Mouse (Mus musculus) lung, postnatal 0 days (tissue): ENCODE measurements around the gene Primpol. TPM values are rescaled to one million over a fixed set of nuclear protein-coding genes. Genes with fewer than 3 reads are reported as not detected.

ENCODE experiments used
- ATAC-seq: fragments of 200-750 bp; cut with Nextera tagmentation; 2 replicates; pipeline ENCODE4 v1.8.0; 2017; ENCODE audit warnings: moderate library complexity
- DNase-seq: peaks from one replicate; pipeline ENCODE4 v3.0.0-alpha.2; 2016; ENCODE audit warnings: low spot score
- H3K27ac ChIP-seq: fragments of 300-500 bp; sonication (generic); 2 replicates; pipeline ENCODE4 v1.5.1; 2014; ENCODE audit warnings: antibody characterized with exemption, mild to moderate bottlenecking, low read length, mixed read lengths
- H3K27me3 ChIP-seq: fragments of 300-500 bp; sonication (generic); replicated peaks from 2 replicates; pipeline ENCODE4 v1.6.1; 2014; ENCODE audit warnings: low read length, mixed read lengths; ENCODE audit not compliant: insufficient read depth
- H3K36me3 ChIP-seq: fragments of 300-500 bp; sonication (generic); 2 replicates; pipeline ENCODE4 v1.6.1; 2014; ENCODE audit warnings: low read length, mixed read lengths; ENCODE audit not compliant: insufficient read depth
- H3K4me1 ChIP-seq: fragments of 300-500 bp; sonication (generic); 2 replicates; pipeline ENCODE4 v1.6.1; 2014; ENCODE audit warnings: antibody characterized with exemption, low read depth, low read length, mixed read lengths; ENCODE audit not compliant: insufficient read depth
- H3K4me2 ChIP-seq: fragments of 300-500 bp; sonication (generic); replicated peaks from 2 replicates; pipeline ENCODE4 v1.6.1; 2014; ENCODE audit warnings: low read depth, mild to moderate bottlenecking, low read length, moderate library complexity, mixed read lengths
- H3K4me3 ChIP-seq: fragments of 300-500 bp; sonication (generic); 2 replicates; pipeline ENCODE4 v1.5.1; 2014; ENCODE audit warnings: low read depth, low read length
- H3K9ac ChIP-seq: fragments of 300-500 bp; sonication (generic); replicated peaks from 2 replicates; pipeline ENCODE4 v1.6.1; 2014; ENCODE audit warnings: low read depth, mild to moderate bottlenecking
- H3K9me3 ChIP-seq: fragments of 300-500 bp; sonication (generic); 2 replicates; pipeline ENCODE4 v1.6.1; 2016; ENCODE audit warnings: low read length, mixed read lengths
- CTCF ChIP-seq: IDR thresholded peaks from 2 replicates; pipeline ENCODE4 v1.5.1; 2016; ENCODE audit warnings: antibody characterized with exemption, mild to moderate bottlenecking
- EP300 ChIP-seq: IDR thresholded peaks from 2 replicates; pipeline ENCODE4 v1.6.1; 2016; ENCODE audit warnings: antibody characterized with exemption, mild to moderate bottlenecking, control low read depth
- WGBS: fragments of 180-500 bp; shearing (Covaris S2); extraction: QIAGEN DNeasy Blood & Tissue Kit; methylation state at CpG from one replicate; pipeline ENCODE4 v1.1.7; 2014; 5-methylcytosine and 5-hydroxymethylcytosine counted together
- polyA plus RNA-seq: library from polyadenylated mRNA; unstranded; fragments of >200 nt; fragmentation: Nextera tagmentation; extraction: Ambion mirVana; gene quantifications from 2 replicates; pipeline ENCODE4 v1.2.1, GENCODE M21; 2015

Gene Primpol
- polyA plus RNA-seq, 1 experiment from 2014 or later, result 3.7 TPM

GRCm38 (mm10) chr8:46598114-46598513 is 18.9 kb downstream of the Primpol start:
- no peaks in the 10 kb centered on the region for H3K4me1 ChIP-seq
- 54% methylated on average over 2 of the region's 2 CpGs for WGBS
- no peak overlapping the region for H3K4me3 ChIP-seq
- no peak overlapping the region for H3K4me2 ChIP-seq
- no peaks in the 10 kb centered on the region for H3K27me3 ChIP-seq
- DNase-seq (no peak), ATAC-seq (no peak)
- H3K9ac ChIP-seq, result no peak overlapping the region
- no peaks in the 10 kb centered on the region for H3K36me3 ChIP-seq
- H3K27ac ChIP-seq, result no peak overlapping the region
- TF ChIP-seq CTCF (no peak), EP300 (no peak)
- H3K9me3 ChIP-seq, result no peaks in the 10 kb centered on the region

- Histone ChIP-seq H3K36me3 (no peaks in the 10 kb centered on the region), H3K4me1 (no peaks in the 10 kb centered on the region), H3K4me2 (no peak overlapping the region), H3K9me3 (no peaks in the 10 kb centered on the region), H3K27me3 (no peaks in the 10 kb centered on the region), H3K4me3 (no peak overlapping the region), H3K27ac (no peak overlapping the region), H3K9ac (no peak overlapping the region)
- DNase-seq (no peak), ATAC-seq (no peak)
- TF ChIP-seq EP300, result no peak
- WGBS, result 69% methylated on average over 2 of the region's 2 CpGs
Measured at GRCm38 (mm10) chr8:46597411-46597810, 19.6 kb downstream of the Primpol start.

GRCm38 (mm10) chr8:46596530-46596929 is 20.5 kb downstream of the Primpol start:
- no peaks in the 10 kb centered on the region for H3K36me3 ChIP-seq
- DNase-seq, result no peak
- WGBS, result 84% methylated on average over 2 of the region's 2 CpGs
- no peaks in the 10 kb centered on the region for H3K27me3 ChIP-seq
- no peak overlapping the region for H3K9ac ChIP-seq
- no peak overlapping the region for H3K27ac ChIP-seq
- H3K4me1 ChIP-seq, result no peaks in the 10 kb centered on the region
- TF ChIP-seq CTCF, result no peak
- no peak for TF ChIP-seq EP300
- no peak overlapping the region for H3K4me2 ChIP-seq
- H3K4me3 ChIP-seq, result no peak overlapping the region
- no peak for ATAC-seq
- no peaks in the 10 kb centered on the region for H3K9me3 ChIP-seq

DNA sequence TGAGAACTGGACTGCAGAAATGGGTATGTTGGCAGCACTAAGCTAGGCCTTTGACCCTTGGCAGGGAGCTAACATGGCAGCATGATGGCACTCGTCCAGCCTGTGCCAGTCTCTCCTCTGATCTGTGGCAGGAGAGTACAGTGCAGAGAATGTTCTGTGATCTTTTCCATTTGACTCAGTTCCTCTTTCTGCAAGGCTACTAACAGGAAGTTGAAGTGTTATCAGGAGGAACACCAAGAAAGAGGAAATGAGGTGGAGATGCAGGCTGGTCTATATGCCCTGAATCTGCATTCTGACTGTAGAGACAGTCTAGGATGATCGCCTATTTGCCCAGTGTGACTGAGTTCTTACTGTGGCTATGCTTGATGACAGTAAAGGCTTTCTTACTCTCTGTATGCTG is 21.4 kb downstream of the Primpol start:
- no peaks in the 10 kb centered on the region for H3K9me3 ChIP-seq
- TF ChIP-seq CTCF (no peak), EP300 (no peak)
- no peaks in the 10 kb centered on the region for H3K27me3 ChIP-seq
- no peak for ATAC-seq
- H3K9ac ChIP-seq, result no peak overlapping the region
- peak; percentile 50 for DNase-seq
- H3K27ac ChIP-seq, result no peak overlapping the region
- 87% methylated on average over 2 of the region's 2 CpGs for WGBS
- H3K36me3 ChIP-seq, result no peaks in the 10 kb centered on the region
- H3K4me1 ChIP-seq, result no peaks in the 10 kb centered on the region
- H3K4me2 ChIP-seq, result no peak overlapping the region
- no peak overlapping the region for H3K4me3 ChIP-seq

DNA sequence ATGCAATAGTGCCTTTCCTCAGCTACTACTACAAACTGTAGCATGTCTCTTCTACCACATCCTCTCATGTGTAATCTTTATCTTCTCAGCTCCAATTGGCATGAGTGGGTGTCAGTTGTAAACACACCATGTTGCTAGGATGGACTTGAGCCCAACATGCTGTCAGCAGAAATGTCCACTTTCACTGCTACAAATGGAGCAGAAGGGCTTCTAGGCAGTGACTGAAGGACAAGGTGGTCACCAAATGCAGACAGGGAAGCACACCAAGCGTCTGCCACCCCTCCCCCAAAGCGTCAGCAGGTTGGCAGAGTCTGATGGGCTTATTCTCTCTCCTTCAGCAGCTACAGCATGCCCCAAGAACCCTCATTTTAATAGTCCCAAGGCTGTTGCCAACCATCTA is 23.2 kb downstream of the Primpol start:
- peak; percentile 36 for DNase-seq
- 68% methylated on average over 2 of the region's 2 CpGs for WGBS

DNA sequence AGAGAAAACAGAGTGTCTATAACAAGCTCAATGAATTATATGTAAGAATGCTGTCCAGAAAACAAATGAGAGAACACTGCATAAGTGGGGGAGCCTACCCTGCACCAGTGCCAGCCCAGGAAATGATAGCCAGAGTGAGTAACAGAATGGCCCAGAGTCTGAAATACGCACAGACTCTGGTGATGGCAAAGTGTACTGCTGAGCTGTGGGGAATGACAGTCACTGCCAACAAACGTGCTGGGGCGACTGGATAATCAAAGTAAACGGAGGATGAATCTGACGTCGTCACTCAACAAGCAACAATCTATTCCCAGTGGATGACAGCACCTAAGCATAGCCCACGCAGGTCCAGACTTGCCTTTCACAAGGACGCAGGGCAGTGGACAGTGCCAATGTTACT is 23.9 kb downstream of the Primpol start:
- no peaks in the 10 kb centered on the region for H3K9me3 ChIP-seq
- WGBS, result 75% methylated on average over 8 of the region's 8 CpGs
- no peak overlapping the region for H3K4me2 ChIP-seq
- no peak for DNase-seq
- H3K4me1 ChIP-seq, result no peaks in the 10 kb centered on the region
- H3K9ac ChIP-seq, result no peak overlapping the region
- TF ChIP-seq EP300 (no peak), CTCF (no peak)
- H3K27me3 ChIP-seq, result no peaks in the 10 kb centered on the region
- no peak overlapping the region for H3K27ac ChIP-seq
- no peaks in the 10 kb centered on the region for H3K36me3 ChIP-seq
- no peak for ATAC-seq
- no peak overlapping the region for H3K4me3 ChIP-seq

More for the DNA sequence above, 23.2 kb downstream of the Primpol start:
- ATAC-seq, result peak; percentile 37; the same call in 1 of the 2 replicates
- H3K9me3 ChIP-seq, result no peaks in the 10 kb centered on the region
- no peak overlapping the region for H3K9ac ChIP-seq
- H3K27ac ChIP-seq, result no peak overlapping the region
- TF ChIP-seq CTCF, result no peak
- TF ChIP-seq EP300, result no peak
- no peak overlapping the region for H3K4me2 ChIP-seq
- H3K27me3 ChIP-seq, result no peaks in the 10 kb centered on the region
- H3K36me3 ChIP-seq, result no peaks in the 10 kb centered on the region
- H3K4me1 ChIP-seq, result no peaks in the 10 kb centered on the region
- no peak overlapping the region for H3K4me3 ChIP-seq

DNA sequence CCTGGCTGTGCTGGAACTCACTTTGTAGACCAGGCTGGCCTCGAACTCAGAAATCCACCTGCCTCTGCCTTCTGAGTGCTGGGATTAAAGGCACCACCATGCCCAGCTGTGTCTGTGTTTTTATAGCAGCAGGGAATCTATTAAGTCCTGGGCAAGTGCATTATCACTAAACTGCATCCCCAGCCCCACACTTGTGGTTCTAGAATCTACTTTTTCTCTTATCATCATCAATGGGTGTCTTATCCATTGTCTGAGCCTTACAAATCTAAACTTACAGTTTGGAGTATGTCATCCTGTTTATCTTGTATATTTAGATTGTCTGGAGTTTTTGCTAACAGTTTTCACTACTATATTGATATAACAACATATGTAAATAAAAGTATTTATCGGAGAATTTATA is 28.3 kb downstream of the Primpol start:
- no peak overlapping the region for H3K27ac ChIP-seq
- H3K9ac ChIP-seq, result no peak overlapping the region
- H3K4me2 ChIP-seq, result no peak overlapping the region
- DNase-seq (no peak), ATAC-seq (no peak)
- H3K9me3 ChIP-seq, result no peaks in the 10 kb centered on the region
- no peaks in the 10 kb centered on the region for H3K27me3 ChIP-seq
- no peaks in the 10 kb centered on the region for H3K4me1 ChIP-seq
- H3K4me3 ChIP-seq, result no peak overlapping the region
- WGBS, result 91% methylated on average over 2 of the region's 2 CpGs
- TF ChIP-seq CTCF, result no peak
- TF ChIP-seq EP300, result no peak
- H3K36me3 ChIP-seq, result no peaks in the 10 kb centered on the region
